Mouse (Mus musculus): ENCODE results near the gene Nme2. TPM values are rescaled to one million over a fixed set of nuclear protein-coding genes. Genes with fewer than 3 reads are reported as not detected.

The Nme2 gene
- polyA plus RNA-seq, 1 experiment = 530 TPM

DNA sequence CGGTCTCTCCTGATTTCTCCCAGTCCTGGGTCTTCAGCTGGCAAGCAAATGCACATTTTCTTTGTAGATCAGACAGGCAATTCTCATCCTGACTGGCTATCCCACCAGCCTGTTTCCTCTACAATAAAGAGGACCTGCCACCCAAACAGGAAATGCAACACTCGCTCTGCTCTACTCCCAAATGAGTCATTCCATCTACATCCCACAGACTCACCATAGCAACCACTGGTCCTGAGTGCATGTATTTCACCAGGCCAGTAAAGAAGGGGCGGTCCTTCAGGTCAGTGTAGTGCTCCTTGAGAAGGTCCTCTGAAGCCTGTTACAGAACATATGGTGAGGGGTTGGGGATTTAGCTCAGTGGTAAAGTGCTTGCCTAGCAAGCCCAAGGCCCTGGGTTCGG lies 7.0 kb upstream of the Nme2 start:
- Histone ChIP-seq H3K27me3 (ENCODE audit: control insufficient read depth, insufficient read depth, low read length, poor library complexity, severe bottlenecking) (no peaks in the 10 kb centered on the region), H3K9ac (ENCODE audit: low read depth, poor library complexity, severe bottlenecking) (no peak overlapping the region), H3K4me1 (ENCODE audit: control insufficient read depth, insufficient read depth, low read length) (no peaks in the 10 kb centered on the region), H3K36me3 (ENCODE audit: control insufficient read depth, insufficient read depth, low read length, poor library complexity, severe bottlenecking) (peaks cover 65% of the 10 kb centered on the region), H3K27ac (ENCODE audit: insufficient read depth, low read length) (no peak overlapping the region), H3K4me3 (ENCODE audit: low read depth, low read length) (no peak overlapping the region), H3K9me3 (replicated peaks; ENCODE audit: control insufficient read depth, insufficient read depth, low read length, poor library complexity, severe bottlenecking) (no peaks in the 10 kb centered on the region)
- TF ChIP-seq EP300 (IDR thresholded peaks at IDR 0.05; ENCODE audit: insufficient read depth, low read depth, low read length) = no peak
- TF ChIP-seq CTCF (IDR thresholded peaks at IDR 0.05; ENCODE audit: low read depth, low read length) = no peak
- TF ChIP-seq POLR2A (IDR thresholded peaks at IDR 0.05; ENCODE audit: insufficient read depth, low read length) = no peak

GRCm38 (mm10) chr11:93961482-93961881 lies 5.4 kb upstream of the Nme2 start:
- H3K4me3 ChIP-seq (ENCODE audit: low read depth, low read length) = no peak overlapping the region
- H3K9ac ChIP-seq (ENCODE audit: low read depth, poor library complexity, severe bottlenecking) = no peak overlapping the region
- no peak overlapping the region for H3K27ac ChIP-seq (ENCODE audit: insufficient read depth, low read length)
- TF ChIP-seq POLR2A (IDR thresholded peaks at IDR 0.05; ENCODE audit: insufficient read depth, low read length) (no peak), EP300 (IDR thresholded peaks at IDR 0.05; ENCODE audit: insufficient read depth, low read depth, low read length) (no peak), CTCF (IDR thresholded peaks at IDR 0.05; ENCODE audit: low read depth, low read length) (no peak)
- H3K4me1 ChIP-seq (ENCODE audit: control insufficient read depth, insufficient read depth, low read length) = peaks cover 4% of the 10 kb centered on the region
- no peaks in the 10 kb centered on the region for H3K9me3 ChIP-seq (replicated peaks; ENCODE audit: control insufficient read depth, insufficient read depth, low read length, poor library complexity, severe bottlenecking)
- H3K27me3 ChIP-seq (ENCODE audit: control insufficient read depth, insufficient read depth, low read length, poor library complexity, severe bottlenecking) = no peaks in the 10 kb centered on the region
- peaks cover 66% of the 10 kb centered on the region for H3K36me3 ChIP-seq (ENCODE audit: control insufficient read depth, insufficient read depth, low read length, poor library complexity, severe bottlenecking)

DNA sequence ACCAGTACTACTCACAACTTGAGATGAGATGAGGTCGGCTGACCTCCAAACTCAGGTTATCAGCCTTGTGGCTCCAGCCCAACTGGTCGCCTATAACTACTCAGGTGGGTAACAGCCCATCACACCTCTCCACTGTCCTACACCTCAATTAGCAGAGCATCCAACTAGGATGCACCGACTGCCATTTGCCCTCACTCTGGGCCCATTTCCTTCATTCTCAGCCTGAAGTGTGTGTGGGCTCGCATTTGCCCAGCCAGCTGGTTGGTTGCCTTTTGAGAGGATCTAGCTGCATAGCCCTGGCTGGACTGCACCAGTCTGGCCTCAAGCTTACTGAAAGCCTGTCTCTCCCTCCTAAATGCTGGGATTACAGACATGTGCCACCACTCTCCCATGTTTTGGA lies 1.7 kb upstream of the Nme2 start:
- Histone ChIP-seq H3K36me3 (ENCODE audit: control insufficient read depth, insufficient read depth, low read length, poor library complexity, severe bottlenecking) (peaks cover 54% of the 10 kb centered on the region), H3K4me1 (ENCODE audit: control insufficient read depth, insufficient read depth, low read length) (peaks cover 6% of the 10 kb centered on the region), H3K9ac (ENCODE audit: low read depth, poor library complexity, severe bottlenecking) (no peak overlapping the region), H3K9me3 (replicated peaks; ENCODE audit: control insufficient read depth, insufficient read depth, low read length, poor library complexity, severe bottlenecking) (no peaks in the 10 kb centered on the region), H3K4me3 (ENCODE audit: low read depth, low read length) (no peak overlapping the region), H3K27me3 (ENCODE audit: control insufficient read depth, insufficient read depth, low read length, poor library complexity, severe bottlenecking) (no peaks in the 10 kb centered on the region), H3K27ac (ENCODE audit: insufficient read depth, low read length) (peak overlapping the region; percentile 92)
- TF ChIP-seq POLR2A (IDR thresholded peaks at IDR 0.05; ENCODE audit: insufficient read depth, low read length) = no peak
- TF ChIP-seq CTCF (IDR thresholded peaks at IDR 0.05; ENCODE audit: low read depth, low read length) = no peak
- TF ChIP-seq EP300 (IDR thresholded peaks at IDR 0.05; ENCODE audit: insufficient read depth, low read depth, low read length) = no peak

GRCm38 (mm10) chr11:93957031-93957555 lies 1.0 kb upstream of the Nme2 start:
- peaks cover 54% of the 10 kb centered on the region for H3K36me3 ChIP-seq (ENCODE audit: control insufficient read depth, insufficient read depth, low read length, poor library complexity, severe bottlenecking)
- no peak overlapping the region for H3K4me3 ChIP-seq (ENCODE audit: low read depth, low read length)
- H3K4me1 ChIP-seq (ENCODE audit: control insufficient read depth, insufficient read depth, low read length) = peaks cover 6% of the 10 kb centered on the region
- TF ChIP-seq CTCF (IDR thresholded peaks at IDR 0.05; ENCODE audit: low read depth, low read length) = no peak
- TF ChIP-seq EP300 (IDR thresholded peaks at IDR 0.05; ENCODE audit: insufficient read depth, low read depth, low read length) = no peak
- no peak for TF ChIP-seq POLR2A (IDR thresholded peaks at IDR 0.05; ENCODE audit: insufficient read depth, low read length)
- H3K27me3 ChIP-seq (ENCODE audit: control insufficient read depth, insufficient read depth, low read length, poor library complexity, severe bottlenecking) = no peaks in the 10 kb centered on the region
- no peaks in the 10 kb centered on the region for H3K9me3 ChIP-seq (replicated peaks; ENCODE audit: control insufficient read depth, insufficient read depth, low read length, poor library complexity, severe bottlenecking)
- H3K27ac ChIP-seq (ENCODE audit: insufficient read depth, low read length) = peak overlapping the region; percentile 92
- H3K9ac ChIP-seq (ENCODE audit: low read depth, poor library complexity, severe bottlenecking) = no peak overlapping the region; the same call in 1 of the 2 replicates

- H3K27me3 ChIP-seq (ENCODE audit: control insufficient read depth, insufficient read depth, low read length, poor library complexity, severe bottlenecking) = no peaks in the 10 kb centered on the region
- H3K36me3 ChIP-seq (ENCODE audit: control insufficient read depth, insufficient read depth, low read length, poor library complexity, severe bottlenecking) = peaks cover 56% of the 10 kb centered on the region
- H3K9me3 ChIP-seq (replicated peaks; ENCODE audit: control insufficient read depth, insufficient read depth, low read length, poor library complexity, severe bottlenecking) = no peaks in the 10 kb centered on the region
- peaks cover 6% of the 10 kb centered on the region for H3K4me1 ChIP-seq (ENCODE audit: control insufficient read depth, insufficient read depth, low read length)
- peak overlapping the region; percentile 92 for H3K27ac ChIP-seq (ENCODE audit: insufficient read depth, low read length)
- H3K9ac ChIP-seq (ENCODE audit: low read depth, poor library complexity, severe bottlenecking) = peak overlapping the region; percentile 77
- peak overlapping the region; percentile 80 for H3K4me3 ChIP-seq (ENCODE audit: low read depth, low read length)
- TF ChIP-seq POLR2A (IDR thresholded peaks at IDR 0.05; ENCODE audit: insufficient read depth, low read length) = peak; percentile 39
- no peak for TF ChIP-seq CTCF (IDR thresholded peaks at IDR 0.05; ENCODE audit: low read depth, low read length)
These were observed 556 bp downstream of the Nme2 start for GRCm38 (mm10) chr11:93955256-93956150.

DNA sequence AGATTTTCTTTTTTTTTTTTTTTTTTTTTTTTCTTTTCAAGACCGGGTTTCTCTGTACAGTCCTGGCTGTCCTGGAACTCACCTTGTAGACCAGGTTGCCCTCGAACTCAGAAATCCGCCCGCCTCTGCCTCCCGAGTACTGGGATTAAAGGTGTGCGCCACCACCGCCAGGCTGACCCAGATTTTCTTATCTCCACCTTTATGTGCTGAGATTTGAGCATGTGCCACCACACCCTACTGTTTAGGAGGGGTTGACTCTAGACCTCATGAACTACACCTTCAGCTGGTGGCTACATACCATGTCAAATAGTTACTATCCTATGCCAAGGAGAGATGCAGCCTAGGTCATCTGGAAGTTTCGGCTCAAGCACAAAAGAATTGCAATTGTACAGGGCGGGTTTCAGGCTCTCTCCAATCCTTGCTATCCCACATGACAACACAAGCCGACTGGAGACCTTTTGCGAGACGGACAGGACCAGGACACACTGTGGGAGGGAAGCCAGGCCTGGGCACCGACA lies 1.3 kb downstream of the Nme2 start:
- Histone ChIP-seq H3K27me3 (ENCODE audit: control insufficient read depth, insufficient read depth, low read length, poor library complexity, severe bottlenecking) (no peaks in the 10 kb centered on the region), H3K4me1 (ENCODE audit: control insufficient read depth, insufficient read depth, low read length) (peaks cover 6% of the 10 kb centered on the region), H3K9ac (ENCODE audit: low read depth, poor library complexity, severe bottlenecking) (peak overlapping the region; percentile 77), H3K36me3 (ENCODE audit: control insufficient read depth, insufficient read depth, low read length, poor library complexity, severe bottlenecking) (peaks cover 59% of the 10 kb centered on the region), H3K9me3 (replicated peaks; ENCODE audit: control insufficient read depth, insufficient read depth, low read length, poor library complexity, severe bottlenecking) (no peaks in the 10 kb centered on the region), H3K27ac (ENCODE audit: insufficient read depth, low read length) (peak overlapping the region; percentile 79), H3K4me3 (ENCODE audit: low read depth, low read length) (peak overlapping the region; percentile 80)
- TF ChIP-seq EP300 (IDR thresholded peaks at IDR 0.05; ENCODE audit: insufficient read depth, low read depth, low read length) (no peak), POLR2A (IDR thresholded peaks at IDR 0.05; ENCODE audit: insufficient read depth, low read length) (no peak), CTCF (IDR thresholded peaks at IDR 0.05; ENCODE audit: low read depth, low read length) (no peak)

All from ES-Bruce4 (cell line).